Mouse (Mus musculus) stomach, postnatal 0 days (tissue): ENCODE measurements around the gene Mcts2.

Experiments used
- CTCF ChIP-seq: IDR thresholded peaks from 2 replicates; pipeline ENCODE4 v1.5.1; 2016; ENCODE audit warnings: antibody characterized with exemption, low read depth, mild to moderate bottlenecking, moderate library complexity
- EP300 ChIP-seq: optimal IDR thresholded peaks from 2 replicates; pipeline ENCODE3; 2016; ENCODE audit warnings: antibody characterized with exemption

DNA sequence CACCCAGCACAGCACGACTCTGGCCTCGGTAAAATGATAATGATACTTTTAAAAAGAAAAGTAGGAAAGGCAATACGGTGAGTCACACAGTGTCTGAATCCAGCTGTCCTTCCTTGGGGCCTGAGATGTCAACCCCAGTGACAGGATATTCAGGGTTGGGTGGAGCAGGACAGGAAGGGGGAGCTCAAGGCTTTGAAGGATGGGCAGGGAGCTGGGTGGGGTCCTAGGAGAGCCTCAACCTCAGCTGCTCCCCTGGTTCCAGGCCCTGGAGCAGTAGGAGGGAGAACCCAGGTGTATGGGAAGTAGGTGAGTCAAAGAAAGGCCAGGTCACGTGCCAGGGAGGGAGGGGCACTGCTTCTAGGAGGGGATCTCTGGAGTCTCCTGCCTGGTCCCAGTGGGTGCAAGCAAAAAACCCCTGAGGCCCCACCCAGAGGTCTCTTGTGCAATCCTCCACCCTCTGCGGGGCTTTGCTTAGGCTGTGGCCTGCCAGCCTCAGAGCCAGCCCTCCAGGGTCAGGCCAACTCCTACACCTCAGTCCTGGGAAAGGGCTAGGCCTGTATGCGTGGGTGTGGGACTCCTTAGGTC, 40.0 kb downstream of the Mcts2 start:
- TF ChIP-seq CTCF: no peak
- peak; percentile 29 for TF ChIP-seq EP300
